Mouse (Mus musculus) Patski (cell line): ENCODE results near the gene Lpcat3. TPM values are rescaled to one million over a fixed set of nuclear protein-coding genes. Genes with fewer than 3 reads are reported as not detected.

Experiments used
- ATAC-seq: fragments of 100-300 bp; one replicate; pipeline ENCODE4 v1.8.0; 2021
- CTCF ChIA-PET: fragments of 350-600 bp; sonication (Branson Sonifier 250); formaldehyde crosslinking; loops from one replicate; lab custom pipeline; 2022; ENCODE audit warnings: inconsistent platforms; lab: Charles Lee
- POLR2A ChIA-PET: fragments of 350-600 bp; sonication (Branson Sonifier 250); formaldehyde crosslinking; loops from one replicate; lab custom pipeline; 2022; ENCODE audit warnings: antibody characterized with exemption, inconsistent platforms; lab: Charles Lee
- DNase-seq: peaks from one replicate; pipeline ENCODE4 v3.0.0-alpha.2; 2011; ENCODE audit warnings: low read depth, low spot score
- H3K27me3 ChIP-seq: fragments of 371-371 bp; one replicate; pipeline ENCODE4 v1.5.1; 2021
- CTCF ChIP-seq: fragments of 100-300 bp; IDR thresholded peaks from one replicate; pipeline ENCODE4 v1.5.1; 2021
- in situ Hi-C: fragments of 300-500 bp; cut with MboI; formaldehyde crosslinking; loops from 3 replicates; pipeline ENCODE4 v1.11.1; 2018; ENCODE audit warnings: low pct_unique_long_range_greater_than_20kb, mixed read lengths
- polyA plus RNA-seq: library from polyadenylated mRNA; unstranded; gene quantifications from one replicate; pipeline ENCODE4 v1.2.3, GENCODE M21; 2021

The Lpcat3 gene
- polyA plus RNA-seq, 1 experiment from 2014 or later, result 107 TPM

DNA sequence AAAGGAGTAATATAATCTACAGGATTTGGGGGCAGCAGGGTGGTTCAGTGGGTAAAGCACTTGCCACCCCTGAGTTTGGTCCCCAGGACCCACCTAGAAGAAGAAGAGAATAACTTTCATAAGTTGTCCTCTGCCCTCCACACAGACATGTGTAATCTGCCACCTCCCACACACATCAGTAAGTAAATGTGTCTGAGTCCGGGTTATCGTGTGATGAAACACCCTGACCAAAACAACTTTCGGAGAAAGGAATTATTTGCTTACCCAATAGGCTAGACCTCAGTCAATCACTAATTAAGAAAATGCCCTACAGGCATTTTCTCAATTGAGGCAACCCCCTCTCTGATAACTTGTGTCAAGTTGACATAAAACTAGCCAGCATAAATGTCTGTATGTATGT, 27.7 kb downstream of the Lpcat3 start:
- ChIA-PET POLR2A (interaction anchor here (0.7 kb wide), 1 partner anchor 33 kb away, joined by 3 read pairs; no protein-coding TSS in a partner anchor), CTCF (interaction anchor here (1.9 kb wide), 1 partner anchor 9 kb away, joined by 6 read pairs; no protein-coding TSS in a partner anchor)
- ATAC-seq (no peak), DNase-seq (no peak)
- TF ChIP-seq CTCF, result no peak
- H3K27me3 ChIP-seq, result no peaks in the 10 kb centered on the region
- in situ Hi-C loops, result no loop called here

GRCm38 (mm10) chr6:124693243-124693981, 30.6 kb downstream of the Lpcat3 start:
- CTCF ChIA-PET, result interaction anchor here (0.8 to 4.5 kb wide), 10 partner anchors 9 to 66 kb away, joined by 3 to 32 read pairs (median 4); partner anchors contain the start of gene Lpcat3
- no peak for DNase-seq

GRCm38 (mm10) chr6:124694166-124694955, 31.5 kb downstream of the Lpcat3 start:
- no peaks in the 10 kb centered on the region for H3K27me3 ChIP-seq
- ATAC-seq (peak; percentile 80), DNase-seq (peak; percentile 81)
- no peak for TF ChIP-seq CTCF
- CTCF ChIA-PET, result interaction anchor here (0.8 to 4.5 kb wide), 13 partner anchors 8 to 65 kb away, joined by 3 to 32 read pairs (median 3); partner anchors contain the start of genes Emg1, Lpcat3 and Phb2
- in situ Hi-C loops, result no loop called here
- POLR2A ChIA-PET, result interaction anchor here (0.6 to 1.6 kb wide), 6 partner anchors 10 to 118 kb away, joined by 3 to 7 read pairs (median 6); no protein-coding TSS in a partner anchor

More at GRCm38 (mm10) chr6:124693243-124693981, 30.6 kb downstream of the Lpcat3 start:
- no peak for ATAC-seq
- H3K27me3 ChIP-seq, result no peaks in the 10 kb centered on the region
- POLR2A ChIA-PET, result interaction anchor here (0.8 to 1.6 kb wide), 5 partner anchors 9 to 113 kb away, joined by 3 to 7 read pairs (median 6); no protein-coding TSS in a partner anchor
- in situ Hi-C loops, result no loop called here
- TF ChIP-seq CTCF, result no peak

- no peaks in the 10 kb centered on the region for H3K27me3 ChIP-seq
- in situ Hi-C loops, result no loop called here
- no peak for TF ChIP-seq CTCF
- no peak for DNase-seq
- CTCF ChIA-PET, result interaction anchor here (0.9 kb wide), 1 partner anchor 9 kb away, joined by 4 read pairs; no protein-coding TSS in a partner anchor
- no peak for ATAC-seq
- POLR2A ChIA-PET, result no interaction called here
Observed at GRCm38 (mm10) chr6:124696441-124697150, 33.8 kb downstream of the Lpcat3 start.

DNA sequence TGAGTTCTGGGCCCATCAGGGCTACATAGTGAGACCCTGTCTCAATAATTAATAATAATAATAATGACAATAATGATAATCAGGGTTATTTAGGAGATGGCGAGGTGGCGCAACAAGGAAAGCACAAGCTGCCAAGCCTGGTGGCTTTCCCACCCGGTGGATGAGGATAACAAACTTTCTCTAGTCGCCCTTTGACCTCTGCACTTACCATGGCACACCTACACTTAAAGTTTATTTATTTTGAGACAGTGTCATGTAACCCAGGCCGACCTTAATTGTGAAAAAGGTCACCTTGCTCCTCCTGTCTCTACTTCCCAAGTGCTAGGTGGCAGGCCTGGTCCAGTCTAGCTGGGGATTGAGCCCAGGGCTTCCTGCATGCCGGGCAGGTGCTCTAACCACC, 35.9 kb downstream of the Lpcat3 start:
- ATAC-seq, result no peak
- in situ Hi-C loops, result no loop called here
- ChIA-PET POLR2A (interaction anchor here (2.1 kb wide), 1 partner anchor 17 kb away, joined by 6 read pairs; no protein-coding TSS in a partner anchor), CTCF (interaction anchor here (1.0 to 2.1 kb wide), 4 partner anchors 7 to 58 kb away, joined by 3 to 6 read pairs (median 4); no protein-coding TSS in a partner anchor)
- no peak for TF ChIP-seq CTCF
- no peak for DNase-seq
- H3K27me3 ChIP-seq, result no peaks in the 10 kb centered on the region

- no peaks in the 10 kb centered on the region for H3K27me3 ChIP-seq
- CTCF ChIA-PET, result interaction anchor here (1.0 to 4.7 kb wide), 4 partner anchors 8 to 58 kb away, joined by 3 to 23 read pairs (median 6); partner anchors contain the start of gene Lpcat3
- ATAC-seq (no peak), DNase-seq (no peak)
- no peak for TF ChIP-seq CTCF
- POLR2A ChIA-PET, result interaction anchor here (2.1 kb wide), 1 partner anchor 18 kb away, joined by 6 read pairs; no protein-coding TSS in a partner anchor
- in situ Hi-C loops, result no loop called here
Observed at GRCm38 (mm10) chr6:124699366-124699765, 36.5 kb downstream of the Lpcat3 start.

- in situ Hi-C loops, result no loop called here
- TF ChIP-seq CTCF, result no peak
- ChIA-PET POLR2A (interaction anchor here (0.6 to 2.1 kb wide), 2 partner anchors 14 to 18 kb away, joined by 3 to 6 read pairs; no protein-coding TSS in a partner anchor), CTCF (interaction anchor here (0.9 to 4.7 kb wide), 7 partner anchors 9 to 59 kb away, joined by 3 to 23 read pairs (median 6); partner anchors contain the start of gene Lpcat3)
- ATAC-seq, result peak; percentile 94
- no peaks in the 10 kb centered on the region for H3K27me3 ChIP-seq
- DNase-seq, result peak; percentile 79
Observed at GRCm38 (mm10) chr6:124699962-124700610, 37.3 kb downstream of the Lpcat3 start.

DNA sequence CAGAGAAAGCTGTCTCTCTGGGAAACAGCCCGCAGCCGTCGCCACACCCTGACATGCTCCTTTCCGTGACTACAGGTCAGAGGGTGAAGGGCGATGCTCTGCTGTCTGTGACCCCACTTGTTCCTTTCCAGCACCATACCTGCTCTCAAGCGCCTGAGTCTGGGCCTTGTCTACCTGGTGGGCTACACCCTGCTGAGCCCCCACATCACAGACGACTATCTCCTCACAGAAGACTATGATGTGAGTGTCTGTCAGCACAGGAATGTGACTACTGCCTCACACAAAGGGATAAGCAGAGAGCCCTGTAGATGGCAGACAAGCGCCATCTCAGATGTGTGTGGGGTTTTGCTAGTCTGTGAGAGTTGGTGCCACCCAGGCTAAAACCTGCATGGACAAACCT, 38.5 kb downstream of the Lpcat3 start:
- in situ Hi-C loops, result no loop called here
- no peak for TF ChIP-seq CTCF
- no peaks in the 10 kb centered on the region for H3K27me3 ChIP-seq
- ChIA-PET CTCF (interaction anchor here (1.0 to 4.7 kb wide), 4 partner anchors 8 to 39 kb away, joined by 3 to 32 read pairs (median 16); partner anchors contain the start of gene Lpcat3), POLR2A (interaction anchor here (1.1 to 3.0 kb wide), 3 partner anchors 10 to 39 kb away, joined by 3 to 14 read pairs (median 3); partner anchors contain the start of genes Emg1, Lpcat3 and Phb2)
- no peak for ATAC-seq
- DNase-seq, result no peak
